9 mouse cellular contexts compared by ENCODE assay signal in the genomic region with DNA sequence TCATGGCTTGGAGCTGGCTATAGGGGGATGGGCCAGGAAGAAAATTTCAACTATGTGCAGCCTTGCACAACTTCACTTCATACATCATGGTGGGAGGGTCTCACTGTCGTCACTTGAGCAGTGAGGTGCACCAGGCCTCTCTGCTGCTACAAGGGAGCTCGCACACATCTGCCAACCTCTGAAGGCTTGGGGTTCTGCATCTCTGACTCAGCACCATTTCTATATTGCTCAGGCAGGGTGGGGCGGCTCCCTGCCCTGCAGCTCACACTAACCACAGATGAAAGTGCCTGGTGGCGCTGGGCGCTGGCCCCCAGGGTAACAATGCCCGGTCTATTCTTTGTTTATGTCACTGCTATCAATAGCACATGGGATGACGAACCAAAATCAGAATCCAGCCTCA. TPM values are rescaled to one million over a fixed set of nuclear protein-coding genes. Genes with fewer than 3 reads are reported as not detected.
DNase-seq lines count a peak whose midpoint lies in the region; ATAC-seq and TF ChIP-seq lines count a peak whose summit lies in the region.
"Had no signal": no experiment of that assay in that cellular context is flagged by ENCODE, and none has a peak within 500 bp of the region (broad histone marks: within the 10 kb centered on the region; RNA-seq: fewer than 3 reads in every experiment).

No protein-coding gene starts in this region.

- H3ac ChIP-seq in C2C12 (ENCODE audit: control insufficient read depth, insufficient read length, low read depth) = no peak overlapping the region

- H3K4me3 ChIP-seq in gastrocnemius, adult 2 months = no peak overlapping the region
- H3K4me3 ChIP-seq in C2C12 (ENCODE audit: insufficient read depth, poor library complexity, severe bottlenecking) = no peak overlapping the region
- H3K4me3 ChIP-seq in heart, embryonic 14.5 days (ENCODE audit: control insufficient read depth in 1 of 2, insufficient read depth in 1 of 2, low read depth in 1 of 2, low read length in 2 of 2) = no peak overlapping the region
- H3K4me3 ChIP-seq in lung, adult 2 months (replicated peaks; ENCODE audit: extremely low read depth, low read depth, low read length) = no peak overlapping the region
- no peak overlapping the region for H3K4me3 ChIP-seq in hindbrain, embryonic 11.5 days (ENCODE audit: low read depth, low read length)

- no peaks in the 10 kb centered on the region for H3K27me3 ChIP-seq in C2C12 (ENCODE audit: control insufficient read depth, insufficient read depth, insufficient read length)
- H3K27me3 ChIP-seq in heart, embryonic 14.5 days (ENCODE audit: control insufficient read depth, insufficient read depth, low read length) = no peaks in the 10 kb centered on the region
- no peaks in the 10 kb centered on the region for H3K27me3 ChIP-seq in hindbrain, embryonic 11.5 days (ENCODE audit: control insufficient read depth, insufficient read depth, low read length)

- DNase-seq in gastrocnemius, adult 2 months = no peak
- no peak for DNase-seq in gastrocnemius, adult 18-20 months (ENCODE audit: low spot score)
- DNase-seq in lung, adult 2 months = peak; percentile 36
- DNase-seq in adrenal gland, postnatal 25 days = no peak
- DNase-seq in retina, postnatal 1 day = no peak
- DNase-seq in hindbrain, embryonic 11.5 days (ENCODE audit: low spot score) = no peak

- peak; percentile 76 for ATAC-seq in heart, embryonic 14.5 days (ENCODE audit: insufficient number of reproducible peaks, insufficient read depth, low FRiP score, low read depth)
- no peak for ATAC-seq in hindbrain, embryonic 11.5 days (ENCODE audit: low FRiP score)

- no peak for TF ChIP-seq CTCF in gastrocnemius, adult 2 months (IDR thresholded peaks at IDR 0.05)
- TF ChIP-seq CTCF in C2C12 (IDR thresholded peaks at IDR 0.05; ENCODE audit: control insufficient read depth, insufficient read depth, insufficient read length) = no peak
- TF ChIP-seq CTCF in lung, adult 2 months (IDR thresholded peaks at IDR 0.05; ENCODE audit: insufficient read depth, low read length) = no peak

- no peaks in the 10 kb centered on the region for H3K9me3 ChIP-seq in heart, embryonic 14.5 days (ENCODE audit: control insufficient read depth, low read length)
- no peaks in the 10 kb centered on the region for H3K9me3 ChIP-seq in hindbrain, embryonic 11.5 days (ENCODE audit: control insufficient read depth, low read length)

- peak overlapping the region; percentile 91 for H3K27ac ChIP-seq in gastrocnemius, adult 2 months
- peak overlapping the region; percentile 65 to 77 for H3K27ac ChIP-seq in heart, embryonic 14.5 days (replicated peaks in 1 of 2; ENCODE audit: control insufficient read depth in 1 of 2, insufficient read depth in 1 of 2, low read depth in 2 of 2, low read length in 2 of 2)
- H3K27ac ChIP-seq in hindbrain, embryonic 11.5 days (ENCODE audit: low read depth, low read length) = no peak overlapping the region

- H3K4me1 ChIP-seq in heart, embryonic 14.5 days (ENCODE audit: control insufficient read depth in 2 of 2, insufficient read depth in 2 of 2, low read length in 2 of 2) = peaks cover 38 to 48% of the 10 kb centered on the region in 2 experiments
- H3K4me1 ChIP-seq in lung, adult 2 months (ENCODE audit: control insufficient read depth, insufficient read depth, low read length) = peaks cover 31% of the 10 kb centered on the region
- no peaks in the 10 kb centered on the region for H3K4me1 ChIP-seq in hindbrain, embryonic 11.5 days (replicated peaks; ENCODE audit: control insufficient read depth, insufficient read depth, low read length)

- H3K4me2 ChIP-seq in heart, embryonic 14.5 days (ENCODE audit: low read length) = peak overlapping the region; percentile 49
- no peak overlapping the region for H3K4me2 ChIP-seq in hindbrain, embryonic 11.5 days (replicated peaks; ENCODE audit: low read depth, low read length)

- peak; percentile 46; the same call in 1 of the 2 replicates for TF ChIP-seq POLR2A in lung, adult 2 months (IDR thresholded peaks at IDR 0.05; ENCODE audit: borderline replicate concordance, extremely low read depth, low read depth, low read length)

- peak overlapping the region; percentile 3 for H3K9ac ChIP-seq in heart, embryonic 14.5 days (ENCODE audit: low read length)
- no peak overlapping the region for H3K9ac ChIP-seq in hindbrain, embryonic 11.5 days (ENCODE audit: low read depth, low read length)

- peaks cover 63% of the 10 kb centered on the region for H3K36me3 ChIP-seq in C2C12 (ENCODE audit: control insufficient read depth, insufficient read depth)
- H3K36me3 ChIP-seq in heart, embryonic 14.5 days (ENCODE audit: control insufficient read depth, insufficient read depth, low read length) = peaks cover 69% of the 10 kb centered on the region
- H3K36me3 ChIP-seq in hindbrain, embryonic 11.5 days (ENCODE audit: control insufficient read depth, insufficient read depth, low read length) = no peaks in the 10 kb centered on the region

- H3K79me3 ChIP-seq in C2C12 (ENCODE audit: low read depth) = no peaks in the 10 kb centered on the region

- intact Hi-C loops in gastrocnemius, adult 2 months (cut with DNase I) = no loop called here

- no peaks in the 10 kb centered on the region for H3K79me2 ChIP-seq in C2C12 (ENCODE audit: control insufficient read depth, insufficient read depth)

- 21% methylated on average over 7 of the region's 7 CpGs for WGBS in heart, embryonic 14.5 days
- WGBS in lung, adult 2 months = 27% methylated on average over 7 of the region's 7 CpGs
- WGBS in hindbrain, embryonic 11.5 days = 87% methylated on average over 7 of the region's 7 CpGs

TF ChIP-seq in C2C12, 6 proteins besides CTCF, POLR2A, EP300 and RAD21:
- TF ChIP-seq MAX (IDR thresholded peaks at IDR 0.05) (peak; percentile 66), CEBPB (IDR thresholded peaks at IDR 0.05; ENCODE audit: low read depth) (peak; percentile 97), MYOD1 (IDR thresholded peaks at IDR 0.05; ENCODE audit: control insufficient read depth, insufficient read length, low read depth) (no peak), FOSL1 (IDR thresholded peaks at IDR 0.05; ENCODE audit: insufficient read depth, low read length, poor library complexity, severe bottlenecking) (peak; percentile 9), MYOG (IDR thresholded peaks at IDR 0.05; ENCODE audit: control insufficient read depth, extremely low read depth, insufficient read length) (no peak), USF1 (IDR thresholded peaks at IDR 0.05; ENCODE audit: low read depth) (no peak)

RNA-seq across cellular contexts. Expression of a gene that starts 19.0 kb away (rescaled TPM):
- 1 to 10 TPM; 8.9 to 9.2 TPM for total RNA-seq in gastrocnemius, adult 2 months (2021)
- 1 to 10 TPM; 6.2 to 8.7 TPM for total RNA-seq in gastrocnemius, adult 18-20 months (2021)
- 45.1 TPM for polyA plus RNA-seq in C2C12 (2012; fragmentation: generic; extraction: Trizol)
- polyA plus RNA-seq in heart, embryonic 14.5 days (2014; fragmentation: Nextera tagmentation; extraction: Ambion mirVana) = 42.7 and 45.1 TPM in 2 replicates
- 30.5 and 32.7 TPM in 2 replicates for polyA plus RNA-seq in lung, adult 2 months (2012; rRNA removed)
- total RNA-seq in adrenal gland, postnatal 25 days (2021) = 28.4 and 29.6 TPM in 2 replicates
- 67.7 and 68.3 TPM in 2 replicates for polyA plus RNA-seq in hindbrain, embryonic 11.5 days (2014; fragmentation: Nextera tagmentation; extraction: Ambion mirVana)

RNA-seq across cellular contexts. Expression of a gene that starts 20.4 kb away (rescaled TPM):
- 10 to 100 TPM in 1 of 2 experiments, 1 to 10 TPM in 1; 8.2 to 14.3 TPM for total RNA-seq in gastrocnemius, adult 2 months (2021)
- 10 to 100 TPM in 1 of 2 experiments, 1 to 10 TPM in 1; 8.9 to 11.2 TPM for total RNA-seq in gastrocnemius, adult 18-20 months (2021)
- 3.6 TPM for polyA plus RNA-seq in C2C12 (2012; fragmentation: generic; extraction: Trizol)
- 9.1 and 9.7 TPM in 2 replicates for polyA plus RNA-seq in heart, embryonic 14.5 days (2014; fragmentation: Nextera tagmentation; extraction: Ambion mirVana)
- polyA plus RNA-seq in lung, adult 2 months (2012; rRNA removed) = 22.2 and 24.1 TPM in 2 replicates
- 6.2 and 8.5 TPM in 2 replicates for total RNA-seq in adrenal gland, postnatal 25 days (2021)
- polyA plus RNA-seq in hindbrain, embryonic 11.5 days (2014; fragmentation: Nextera tagmentation; extraction: Ambion mirVana) = 3.4 TPM in 2 replicates

RNA-seq across cellular contexts. Expression of a gene that starts 32.2 kb away (rescaled TPM):
- total RNA-seq in gastrocnemius, adult 2 months (2021) = 10 to 100 TPM; 87.8 to 88.4 TPM
- 10 to 100 TPM; 76.3 to 85.1 TPM for total RNA-seq in gastrocnemius, adult 18-20 months (2021)
- 69.3 TPM for polyA plus RNA-seq in C2C12 (2012; fragmentation: generic; extraction: Trizol)
- 85.8 and 86.9 TPM in 2 replicates for polyA plus RNA-seq in heart, embryonic 14.5 days (2014; fragmentation: Nextera tagmentation; extraction: Ambion mirVana)
- polyA plus RNA-seq in lung, adult 2 months (2012; rRNA removed) = 87.1 and 103 TPM in 2 replicates
- total RNA-seq in adrenal gland, postnatal 25 days (2021) = 88.9 and 103 TPM in 2 replicates
- polyA plus RNA-seq in hindbrain, embryonic 11.5 days (2014; fragmentation: Nextera tagmentation; extraction: Ambion mirVana) = 154 and 171 TPM in 2 replicates

RNA-seq across cellular contexts. Expression of a gene that starts 40.9 kb away (rescaled TPM):
- not detected for total RNA-seq in gastrocnemius, adult 2 months (2021)
- not detected for total RNA-seq in gastrocnemius, adult 18-20 months (2021)
- polyA plus RNA-seq in C2C12 (2012; fragmentation: generic; extraction: Trizol) = not detected
- not detected in 2 replicates for polyA plus RNA-seq in heart, embryonic 14.5 days (2014; fragmentation: Nextera tagmentation; extraction: Ambion mirVana)
- not detected in 2 replicates for polyA plus RNA-seq in lung, adult 2 months (2012; rRNA removed)
- not detected in 2 replicates for total RNA-seq in adrenal gland, postnatal 25 days (2021)
- polyA plus RNA-seq in hindbrain, embryonic 11.5 days (2014; fragmentation: Nextera tagmentation; extraction: Ambion mirVana) = not detected in 2 replicates
- total RNA-seq: heart, postnatal 36 days had no signal

RNA-seq across cellular contexts. Expression of a gene that starts 51.1 kb away (rescaled TPM):
- total RNA-seq in gastrocnemius, adult 2 months (2021) = under 1 TPM; 0.10 to 0.20 TPM
- total RNA-seq in gastrocnemius, adult 18-20 months (2021) = under 1 TPM; 0.21 TPM
- polyA plus RNA-seq in C2C12 (2012; fragmentation: generic; extraction: Trizol) = 1.0 TPM
- 1.1 and 1.8 TPM in 2 replicates for polyA plus RNA-seq in heart, embryonic 14.5 days (2014; fragmentation: Nextera tagmentation; extraction: Ambion mirVana)
- 1.1 and 1.2 TPM in 2 replicates for polyA plus RNA-seq in lung, adult 2 months (2012; rRNA removed)
- 1.3 and 2.0 TPM in 2 replicates for total RNA-seq in adrenal gland, postnatal 25 days (2021)
- polyA plus RNA-seq in hindbrain, embryonic 11.5 days (2014; fragmentation: Nextera tagmentation; extraction: Ambion mirVana) = 7.0 and 7.5 TPM in 2 replicates
